Mouse (Mus musculus): ENCODE results near the gene Fxn. TPM values are rescaled to one million over a fixed set of nuclear protein-coding genes. Genes with fewer than 3 reads are reported as not detected.
"Not testable (repeated sequence)": the region's sequence is repeated elsewhere in the genome, so short reads cannot be mapped to it uniquely, and the experiment has no call there.

Fxn gene
- polyA plus RNA-seq, 1 experiment from 2014 or later, result 42.3 TPM

DNA sequence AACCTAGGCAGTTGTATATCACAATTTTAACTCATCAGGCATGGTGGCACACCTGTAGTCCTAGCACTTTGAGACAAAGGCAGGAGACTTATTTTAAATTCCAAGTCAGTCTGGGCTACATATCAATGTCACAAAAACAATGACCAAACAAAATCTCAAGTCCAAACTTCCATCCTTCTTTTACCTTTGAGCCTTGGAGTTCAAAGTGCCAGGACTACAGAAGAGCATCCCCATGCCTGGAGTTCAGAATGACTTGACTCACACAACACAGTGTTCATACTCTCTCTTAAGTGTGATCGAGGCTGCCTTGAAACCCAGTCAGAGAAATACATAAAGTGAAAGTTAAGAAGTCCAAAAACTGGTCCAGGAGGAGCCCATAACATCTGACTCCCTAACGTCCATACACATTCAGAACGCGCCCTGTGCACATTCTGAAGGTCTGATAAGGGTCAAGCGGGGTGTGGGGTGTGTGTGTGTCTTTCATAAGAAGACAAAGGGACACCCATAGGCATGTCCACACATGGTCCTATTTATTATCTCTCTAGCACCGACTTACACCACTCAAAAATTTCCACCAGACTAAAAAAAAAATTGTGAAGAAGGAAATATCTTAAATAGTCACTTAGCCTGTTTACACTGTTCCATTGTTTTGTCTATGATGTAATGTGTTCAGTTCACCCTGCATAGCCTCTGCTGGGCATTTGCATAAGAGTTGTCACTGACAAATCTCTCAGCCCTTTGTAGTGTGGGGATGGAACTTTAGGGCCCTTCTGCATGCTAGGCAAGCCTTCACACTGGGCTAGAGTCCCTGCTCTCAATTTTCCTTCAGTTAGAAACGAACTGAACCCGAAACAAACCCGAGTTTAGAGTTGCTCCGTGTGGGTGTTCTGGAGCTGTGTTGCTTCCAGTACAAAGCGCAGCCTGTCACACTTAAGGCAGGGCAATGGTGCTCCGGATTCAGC is 20.7 kb downstream of the Fxn start:
- H3K27ac ChIP-seq, result no peak overlapping the region; the same call in 1 of the 2 replicates
- no peaks in the 10 kb centered on the region for H3K4me1 ChIP-seq (replicated peaks)
- WGBS, result 79% methylated on average over 12 of the region's 12 CpGs

DNA sequence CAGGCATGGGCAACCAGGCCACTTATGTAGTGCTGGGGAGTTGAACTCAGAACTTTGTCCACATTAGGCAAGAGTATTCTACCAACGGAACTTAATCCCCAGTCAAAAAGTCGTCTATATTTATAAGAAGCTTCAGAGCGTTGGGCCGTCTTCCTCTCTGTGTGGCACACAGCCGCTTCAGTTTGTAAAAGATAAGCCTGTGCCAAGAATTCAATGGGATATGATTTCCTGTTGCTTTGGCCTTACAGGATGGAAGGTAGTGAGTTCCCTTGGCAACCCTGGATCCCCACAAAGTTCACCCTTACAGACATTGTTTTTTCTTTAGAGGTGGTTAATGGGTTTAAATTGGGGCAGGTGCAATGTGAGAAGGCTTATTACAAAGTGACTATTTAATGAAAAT is 22.0 kb downstream of the Fxn start:
- H3K36me3 ChIP-seq, result no peaks in the 10 kb centered on the region; the same call in 1 of the 2 replicates
- H3K9ac ChIP-seq, result no peak overlapping the region
- ATAC-seq, result no peak
- H3K4me3 ChIP-seq (replicated peaks), result no peak overlapping the region
- no peak overlapping the region for H3K27ac ChIP-seq
- H3K4me2 ChIP-seq (replicated peaks), result no peak overlapping the region
- no peaks in the 10 kb centered on the region for H3K4me1 ChIP-seq (replicated peaks)
- no peaks in the 10 kb centered on the region for H3K9me3 ChIP-seq
- no peaks in the 10 kb centered on the region for H3K27me3 ChIP-seq (replicated peaks)
- 59% methylated on average over 5 of the region's 5 CpGs for WGBS

More for the DNA sequence above, 20.7 kb downstream of the Fxn start:
- H3K36me3 ChIP-seq, result no peaks in the 10 kb centered on the region; the same call in 1 of the 2 replicates
- H3K9me3 ChIP-seq, result no peaks in the 10 kb centered on the region
- no peaks in the 10 kb centered on the region for H3K27me3 ChIP-seq (replicated peaks)
- ATAC-seq, result no peak
- no peak overlapping the region for H3K4me2 ChIP-seq (replicated peaks)
- no peak overlapping the region for H3K9ac ChIP-seq
- H3K4me3 ChIP-seq (replicated peaks), result no peak overlapping the region

DNA sequence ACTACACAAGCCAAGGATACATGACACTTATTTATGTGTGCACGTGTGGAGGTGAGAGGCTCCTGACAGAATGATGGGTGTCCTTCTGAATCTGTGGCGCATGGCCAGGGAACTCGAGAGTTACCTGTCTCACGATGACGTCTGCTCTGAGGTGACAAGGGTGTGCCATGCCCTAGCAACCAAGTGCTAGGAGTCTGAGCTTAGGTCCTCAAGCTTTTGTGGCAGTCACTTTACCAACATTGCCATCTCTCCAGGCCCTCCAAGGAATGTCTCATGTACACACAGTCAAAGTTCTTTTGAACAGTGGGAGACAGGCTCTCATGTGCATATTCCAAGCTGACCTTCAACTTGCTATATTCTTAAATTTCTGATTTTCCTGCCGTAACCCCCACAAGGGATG is 22.4 kb downstream of the Fxn start:
- no peaks in the 10 kb centered on the region for H3K9me3 ChIP-seq
- H3K36me3 ChIP-seq, result no peaks in the 10 kb centered on the region; the same call in 1 of the 2 replicates
- H3K27me3 ChIP-seq (replicated peaks), result no peaks in the 10 kb centered on the region
- no peak overlapping the region for H3K4me3 ChIP-seq (replicated peaks)
- no peaks in the 10 kb centered on the region for H3K4me1 ChIP-seq (replicated peaks)
- H3K4me2 ChIP-seq (replicated peaks), result no peak overlapping the region
- ATAC-seq, result no peak
- 87% methylated on average over 6 of the region's 6 CpGs for WGBS
- no peak overlapping the region for H3K27ac ChIP-seq
- no peak overlapping the region for H3K9ac ChIP-seq

DNA sequence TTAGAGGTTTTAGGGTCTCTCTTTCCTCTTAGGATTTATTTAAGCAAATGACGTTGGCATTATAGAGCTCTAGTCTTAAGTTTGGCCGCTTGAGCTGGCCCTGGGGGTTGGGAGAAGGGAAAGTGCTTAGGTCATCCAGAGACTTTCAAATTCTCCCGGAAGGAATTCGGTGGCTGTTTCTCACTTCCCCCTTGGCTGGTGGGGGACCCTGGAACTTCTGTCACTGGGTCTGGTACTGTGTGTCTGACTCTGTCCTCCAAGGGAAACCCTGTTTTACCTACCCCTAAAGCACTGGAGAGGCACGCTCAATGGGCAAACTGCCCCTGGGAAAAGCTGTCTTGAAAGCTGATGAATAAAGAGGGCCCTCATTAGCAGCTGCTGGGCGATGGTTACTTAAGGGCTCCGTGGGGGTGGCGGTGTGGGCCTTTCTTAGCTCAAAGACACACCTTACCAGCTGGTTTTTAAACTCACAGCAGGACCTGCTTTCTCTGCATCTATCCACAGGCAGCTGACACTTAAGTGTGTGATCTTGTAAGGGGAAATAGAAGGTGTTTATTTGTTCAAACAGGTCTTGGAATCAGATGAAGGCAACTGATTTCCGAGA is 26.6 kb downstream of the Fxn start:
- Histone ChIP-seq H3K27ac (no peak overlapping the region), H3K4me1 (replicated peaks) (peaks cover 8% of the 10 kb centered on the region), H3K9ac (no peak overlapping the region), H3K27me3 (replicated peaks) (no peaks in the 10 kb centered on the region), H3K36me3 (no peaks in the 10 kb centered on the region), H3K4me2 (replicated peaks) (no peak overlapping the region), H3K4me3 (replicated peaks) (no peak overlapping the region), H3K9me3 (no peaks in the 10 kb centered on the region)
- WGBS, result 30% methylated on average over 9 of the region's 9 CpGs
- ATAC-seq, result no peak

DNA sequence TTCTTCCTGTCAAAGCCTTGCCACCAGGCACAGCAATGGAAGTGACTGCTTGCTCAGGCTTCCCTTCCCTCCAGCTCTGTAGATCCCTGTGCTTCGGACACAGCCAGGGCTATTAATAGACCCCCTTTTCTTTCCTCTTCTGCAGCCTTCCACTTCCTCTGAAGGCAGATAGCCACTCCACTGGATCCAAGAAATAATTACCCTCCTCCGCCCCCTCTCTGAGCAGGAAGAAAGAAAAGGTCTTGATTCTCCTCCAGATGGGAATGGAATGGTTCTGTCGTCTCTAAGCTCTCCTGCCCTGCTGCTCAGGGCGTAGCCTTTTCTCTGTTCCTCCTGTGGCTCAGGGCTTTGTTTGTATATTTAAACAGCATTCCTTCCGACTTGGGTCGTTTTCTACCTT is 28.5 kb downstream of the Fxn start:
- Histone ChIP-seq H3K4me2 (replicated peaks) (peak overlapping the region; percentile 28), H3K9me3 (no peaks in the 10 kb centered on the region), H3K36me3 (no peaks in the 10 kb centered on the region), H3K4me3 (replicated peaks) (no peak overlapping the region), H3K27ac (peak overlapping the region; percentile 44; the same call in 1 of the 2 replicates), H3K27me3 (replicated peaks) (no peaks in the 10 kb centered on the region), H3K9ac (no peak overlapping the region), H3K4me1 (replicated peaks) (peaks cover 8% of the 10 kb centered on the region)
- ATAC-seq, result peak; percentile 59; the same call in 1 of the 2 replicates
- 8% methylated on average over 6 of the region's 6 CpGs for WGBS

DNA sequence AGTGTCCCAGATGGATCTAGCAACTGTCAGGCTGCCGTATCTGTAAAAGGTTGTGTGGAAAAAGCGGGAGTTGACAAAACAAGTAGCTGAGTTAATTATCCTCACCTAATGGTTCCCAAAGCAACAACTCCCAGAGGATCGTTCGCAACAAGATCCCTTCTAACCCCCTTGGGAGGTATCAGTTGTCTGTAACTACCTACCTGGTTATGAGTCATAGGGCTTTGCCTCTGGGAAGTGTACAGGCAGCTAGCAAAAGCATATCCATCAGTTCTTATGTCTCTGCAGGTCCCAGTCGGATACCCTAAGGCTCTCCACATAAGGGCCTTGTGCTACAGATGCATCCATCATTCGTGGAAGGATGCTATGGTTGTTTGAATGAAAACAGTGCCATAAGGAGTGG is 37.1 kb downstream of the Fxn start:
- H3K36me3 ChIP-seq, result no peaks in the 10 kb centered on the region
- WGBS, result 85% methylated on average over 6 of the region's 6 CpGs
- H3K4me2 ChIP-seq (replicated peaks), result no peak overlapping the region
- H3K27ac ChIP-seq, result no peak overlapping the region
- no peak for ATAC-seq
- H3K9me3 ChIP-seq, result no peaks in the 10 kb centered on the region
- no peak overlapping the region for H3K4me3 ChIP-seq (replicated peaks)
- H3K4me1 ChIP-seq (replicated peaks), result 0 out of 2 replicates have a peak, but pooled peaks cover 6% of the 10 kb centered on the region
- no peaks in the 10 kb centered on the region for H3K27me3 ChIP-seq (replicated peaks)
- no peak overlapping the region for H3K9ac ChIP-seq

DNA sequence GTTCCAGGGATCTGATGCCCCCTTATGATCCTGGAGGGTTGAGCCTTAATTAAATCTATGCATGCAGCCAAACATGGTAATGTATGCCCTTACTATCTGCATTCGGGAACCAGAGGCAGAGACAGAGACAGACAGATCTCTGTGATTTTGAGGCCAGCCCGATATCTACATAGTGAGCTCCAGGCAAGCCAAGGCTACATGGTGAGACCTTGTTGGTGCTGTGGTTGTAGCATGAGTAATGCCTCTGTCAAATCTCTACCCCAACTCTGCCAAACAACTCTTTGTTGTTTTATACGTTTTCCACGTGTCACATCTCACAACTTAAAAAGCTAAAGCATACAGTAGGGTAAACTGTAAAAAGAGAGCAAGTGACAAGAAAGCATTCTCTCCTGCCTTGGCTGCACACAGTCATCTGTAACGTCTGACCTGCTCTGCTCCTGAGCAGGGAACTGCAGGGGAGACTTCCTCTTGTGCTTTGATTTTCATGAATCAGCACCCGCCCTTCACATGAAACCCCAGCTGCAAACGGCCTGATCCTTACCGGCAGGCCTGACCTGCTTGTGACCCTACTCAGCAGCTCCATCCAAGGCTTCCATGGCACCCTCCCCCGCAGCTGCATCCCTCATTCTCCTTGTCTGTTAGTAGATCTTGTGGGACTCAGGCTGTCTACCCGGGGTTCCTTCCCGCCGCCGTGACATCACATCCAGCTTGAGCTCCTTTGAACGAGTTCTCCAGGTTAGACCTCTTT is 38.4 kb downstream of the Fxn start:
- Histone ChIP-seq H3K9ac (no peak overlapping the region), H3K9me3 (no peaks in the 10 kb centered on the region), H3K36me3 (no peaks in the 10 kb centered on the region), H3K4me2 (replicated peaks) (no peak overlapping the region), H3K4me1 (replicated peaks) (0 out of 2 replicates have a peak, but pooled peaks cover 6% of the 10 kb centered on the region), H3K27ac (no peak overlapping the region), H3K27me3 (replicated peaks) (no peaks in the 10 kb centered on the region), H3K4me3 (replicated peaks) (no peak overlapping the region)
- ATAC-seq, result peak; percentile 39; the same call in 1 of the 2 replicates
- 19% methylated on average over 14 of the region's 14 CpGs for WGBS

DNA sequence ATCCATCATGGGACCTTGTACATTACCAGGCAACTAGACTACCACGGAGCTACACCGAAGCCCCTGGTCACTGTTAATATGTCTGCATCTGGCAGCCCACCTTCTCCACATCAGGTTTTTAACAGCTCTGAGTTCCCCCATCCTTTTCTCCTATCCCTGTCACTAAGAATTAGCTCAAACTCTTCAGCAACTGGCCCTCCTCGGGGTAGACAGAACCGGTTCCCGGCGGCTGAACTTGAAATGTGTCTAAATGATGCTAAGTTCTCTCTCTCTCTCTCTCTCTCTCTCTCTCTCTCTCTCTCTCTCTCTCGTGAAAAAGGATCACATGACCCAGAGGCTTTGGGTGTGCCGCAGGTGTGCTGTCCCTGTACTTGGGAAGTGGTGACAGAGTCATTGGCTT is 39.1 kb downstream of the Fxn start:
- H3K4me2 ChIP-seq (replicated peaks), result no peak overlapping the region
- H3K36me3 ChIP-seq, result no peaks in the 10 kb centered on the region
- no peak overlapping the region for H3K4me3 ChIP-seq (replicated peaks)
- H3K4me1 ChIP-seq (replicated peaks), result 0 out of 2 replicates have a peak, but pooled peaks cover 6% of the 10 kb centered on the region
- ATAC-seq, result no peak
- H3K9me3 ChIP-seq, result no peaks in the 10 kb centered on the region
- no peak overlapping the region for H3K27ac ChIP-seq
- WGBS, result 82% methylated on average over 8 of the region's 8 CpGs
- no peak overlapping the region for H3K9ac ChIP-seq
- no peaks in the 10 kb centered on the region for H3K27me3 ChIP-seq (replicated peaks)

DNA sequence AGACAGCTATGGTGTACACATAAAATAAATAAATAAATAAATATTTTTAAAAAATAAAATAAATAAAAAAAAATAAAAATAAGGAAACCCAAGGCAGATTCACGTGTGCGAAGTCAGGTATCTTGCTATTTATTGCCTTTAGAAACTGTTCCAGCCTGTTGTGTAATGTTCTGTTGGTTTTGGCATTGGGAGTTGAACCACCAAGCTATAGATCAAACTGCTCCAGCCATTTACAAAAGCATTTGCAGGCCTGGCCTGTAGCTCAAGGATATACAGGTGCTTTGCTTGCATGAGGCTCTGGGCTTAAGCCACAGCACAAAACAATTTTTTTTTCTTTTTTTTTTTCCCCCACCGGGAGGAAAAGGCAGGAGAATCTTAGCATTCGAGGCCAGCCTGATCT is 42.4 kb downstream of the Fxn start:
- H3K27me3 ChIP-seq (replicated peaks), result no peaks in the 10 kb centered on the region

DNA sequence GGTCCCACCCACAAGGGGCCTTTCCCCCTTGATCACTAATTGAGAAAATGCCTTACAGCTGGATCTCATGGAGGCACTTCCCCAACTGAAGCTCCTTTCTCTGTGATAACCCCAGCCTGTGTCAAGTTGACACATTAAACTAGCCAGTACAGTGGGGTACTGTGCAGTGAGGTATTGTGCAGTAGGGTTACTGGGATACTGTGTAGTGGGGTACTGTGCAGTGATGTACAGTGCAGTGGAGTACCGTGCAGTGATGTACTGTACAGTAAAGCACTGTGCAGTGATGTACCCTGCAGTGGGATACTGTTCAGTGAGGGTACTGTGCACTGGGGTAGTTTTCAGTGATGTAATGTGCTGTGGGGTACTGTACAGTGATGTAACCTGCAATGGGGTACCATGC is 48.0 kb downstream of the Fxn start:
- H3K4me2 ChIP-seq (replicated peaks); H3K9ac ChIP-seq; H3K36me3 ChIP-seq; H3K4me1 ChIP-seq (replicated peaks); H3K27ac ChIP-seq; ATAC-seq; H3K27me3 ChIP-seq (replicated peaks); H3K9me3 ChIP-seq; H3K4me3 ChIP-seq (replicated peaks): not testable (repeated sequence)
- 93% methylated on average over 1 of the region's 1 CpGs for WGBS

More for the DNA sequence above, 42.4 kb downstream of the Fxn start:
- Histone ChIP-seq H3K4me1 (replicated peaks) (0 out of 2 replicates have a peak, but pooled peaks cover 3% of the 10 kb centered on the region), H3K36me3 (no peaks in the 10 kb centered on the region), H3K4me3 (replicated peaks) (no peak overlapping the region), H3K4me2 (replicated peaks) (no peak overlapping the region), H3K9ac (no peak overlapping the region), H3K9me3 (no peaks in the 10 kb centered on the region), H3K27ac (no peak overlapping the region)
- no peak for ATAC-seq
- WGBS, result 85% methylated on average over 4 of the region's 4 CpGs

DNA sequence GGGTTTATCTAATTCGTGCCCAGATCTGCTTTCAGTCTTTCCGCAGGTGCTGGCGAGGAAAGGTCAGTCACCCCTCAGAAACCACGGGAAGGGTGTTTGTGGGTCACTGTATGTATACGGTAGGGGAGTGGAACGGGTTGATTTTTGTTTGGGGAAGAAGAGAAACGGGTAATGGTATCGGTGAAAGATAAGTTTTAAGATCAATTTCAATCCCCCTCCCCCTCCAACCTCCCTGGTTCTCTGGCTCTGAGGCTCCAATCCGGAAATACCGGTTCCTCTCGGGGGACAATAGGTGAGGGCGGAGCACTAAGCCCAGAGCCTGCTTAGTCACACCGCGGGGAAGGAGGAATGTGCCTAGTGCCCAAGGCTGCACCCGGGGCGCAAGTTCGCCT is 55.1 kb downstream of the Fxn start:
- Histone ChIP-seq H3K9me3 (no peaks in the 10 kb centered on the region), H3K4me2 (replicated peaks) (peak overlapping the region; percentile 84), H3K27ac (peak overlapping the region; percentile 97), H3K27me3 (replicated peaks) (peaks cover 5% of the 10 kb centered on the region), H3K36me3 (no peaks in the 10 kb centered on the region), H3K9ac (no peak overlapping the region), H3K4me3 (replicated peaks) (peak overlapping the region; percentile 60), H3K4me1 (replicated peaks) (no peaks in the 10 kb centered on the region)
- peak; percentile 91 for ATAC-seq
- WGBS, result 2% methylated on average over 17 of the region's 17 CpGs

Measured in intestine, embryonic 15.5 days (tissue).